Mouse (Mus musculus) limb, embryonic 11.5 days (tissue): ENCODE measurements around the gene Ehd4. TPM values are rescaled to one million over a fixed set of nuclear protein-coding genes. Genes with fewer than 3 reads are reported as not detected.
A peak's percentile ranks its signal among the peaks of the same experiment; 100 is the strongest.

Experiments
- ATAC-seq: fragments of 200-750 bp; cut with Nextera tagmentation; 2 replicates; pipeline ENCODE4 v1.8.0; 2017; ENCODE audit warnings: low read depth; ENCODE audit not compliant: insufficient number of reproducible peaks, low FRiP score, low TSS enrichment
- DNase-seq: peaks from one replicate; pipeline ENCODE4 v3.0.0-alpha.2; 2015; ENCODE audit warnings: low spot score
- H3K27ac ChIP-seq: fragments of 300-500 bp; sonication (generic); replicated peaks from 2 replicates; pipeline ENCODE4 v1.5.1; 2014; ENCODE audit warnings: low read depth, mild to moderate bottlenecking, low read length
- H3K27me3 ChIP-seq: fragments of 300-500 bp; sonication (generic); 2 replicates; pipeline ENCODE4 v1.6.1; 2014; ENCODE audit warnings: mild to moderate bottlenecking, low read length, mixed read lengths; ENCODE audit not compliant: control insufficient read depth, insufficient read depth
- H3K36me3 ChIP-seq: fragments of 300-500 bp; sonication (generic); 2 replicates; pipeline ENCODE4 v1.6.1; 2014; ENCODE audit warnings: mild to moderate bottlenecking, low read length, moderate library complexity, mixed read lengths; ENCODE audit not compliant: control insufficient read depth, insufficient read depth
- H3K4me1 ChIP-seq: fragments of 300-500 bp; sonication (generic); 2 replicates; pipeline ENCODE4 v1.6.1; 2014; ENCODE audit warnings: low read length, mixed read lengths; ENCODE audit not compliant: control insufficient read depth, insufficient read depth
- H3K4me2 ChIP-seq: fragments of 300-500 bp; sonication (generic); 2 replicates; pipeline ENCODE4 v1.6.1; 2014; ENCODE audit warnings: low read depth, mild to moderate bottlenecking, moderate library complexity; ENCODE audit not compliant: severe bottlenecking
- H3K4me3 ChIP-seq: fragments of 300-500 bp; sonication (generic); 2 replicates; pipeline ENCODE4 v1.5.1; 2014; ENCODE audit warnings: low read depth, low read length
- H3K9ac ChIP-seq: fragments of 300-500 bp; sonication (generic); 2 replicates; pipeline ENCODE4 v1.6.1; 2014; ENCODE audit warnings: mild to moderate bottlenecking, low read length
- H3K9me3 ChIP-seq: fragments of 300-500 bp; sonication (generic); 2 replicates; pipeline ENCODE4 v1.6.1; 2016; ENCODE audit warnings: low read length; ENCODE audit not compliant: control insufficient read depth
- WGBS: fragments of 180-500 bp; shearing (Covaris S2); extraction: QIAGEN DNeasy Blood & Tissue Kit; methylation state at CpG from one replicate; pipeline ENCODE4 v1.1.7; 2014; 5-methylcytosine and 5-hydroxymethylcytosine counted together
- polyA plus RNA-seq: library from polyadenylated mRNA; unstranded; fragments of >200 nt; fragmentation: Nextera tagmentation; extraction: Ambion mirVana; gene quantifications from 2 replicates; pipeline ENCODE4 v1.2.1, GENCODE M21; 2014

Ehd4 gene
- polyA plus RNA-seq, 1 experiment from 2014 or later = 13.2 TPM

GRCm38 (mm10) chr2:120126901-120127300, 27.5 kb downstream of the Ehd4 start:
- H3K36me3 ChIP-seq = no peaks in the 10 kb centered on the region
- WGBS = 92% methylated on average over 1 of the region's 1 CpGs

GRCm38 (mm10) chr2:120126408-120126807, 28.0 kb downstream of the Ehd4 start:
- H3K36me3 ChIP-seq = no peaks in the 10 kb centered on the region
- no peak overlapping the region for H3K9ac ChIP-seq
- no peak for ATAC-seq
- no peak overlapping the region for H3K27ac ChIP-seq
- DNase-seq = no peak
- WGBS = 86% methylated on average over 4 of the region's 4 CpGs
- no peaks in the 10 kb centered on the region for H3K27me3 ChIP-seq
- no peak overlapping the region for H3K4me2 ChIP-seq
- H3K4me3 ChIP-seq = no peak overlapping the region
- no peaks in the 10 kb centered on the region; the same call in 1 of the 2 replicates for H3K4me1 ChIP-seq
- no peaks in the 10 kb centered on the region for H3K9me3 ChIP-seq

More at GRCm38 (mm10) chr2:120126901-120127300, 27.5 kb downstream of the Ehd4 start:
- Histone ChIP-seq H3K27me3 (no peaks in the 10 kb centered on the region), H3K4me2 (no peak overlapping the region), H3K9me3 (no peaks in the 10 kb centered on the region), H3K4me1 (no peaks in the 10 kb centered on the region; the same call in 1 of the 2 replicates), H3K4me3 (no peak overlapping the region), H3K27ac (no peak overlapping the region), H3K9ac (no peak overlapping the region)
- ATAC-seq (no peak), DNase-seq (no peak)

GRCm38 (mm10) chr2:120125461-120125860, 28.9 kb downstream of the Ehd4 start:
- H3K4me1 ChIP-seq = no peaks in the 10 kb centered on the region; the same call in 1 of the 2 replicates
- H3K9ac ChIP-seq = no peak overlapping the region
- ATAC-seq (no peak), DNase-seq (no peak)
- no peaks in the 10 kb centered on the region for H3K36me3 ChIP-seq
- H3K9me3 ChIP-seq = no peaks in the 10 kb centered on the region
- no peak overlapping the region for H3K4me2 ChIP-seq
- H3K27me3 ChIP-seq = no peaks in the 10 kb centered on the region
- H3K27ac ChIP-seq = no peak overlapping the region
- no peak overlapping the region for H3K4me3 ChIP-seq
- 92% methylated on average over 1 of the region's 1 CpGs for WGBS

DNA sequence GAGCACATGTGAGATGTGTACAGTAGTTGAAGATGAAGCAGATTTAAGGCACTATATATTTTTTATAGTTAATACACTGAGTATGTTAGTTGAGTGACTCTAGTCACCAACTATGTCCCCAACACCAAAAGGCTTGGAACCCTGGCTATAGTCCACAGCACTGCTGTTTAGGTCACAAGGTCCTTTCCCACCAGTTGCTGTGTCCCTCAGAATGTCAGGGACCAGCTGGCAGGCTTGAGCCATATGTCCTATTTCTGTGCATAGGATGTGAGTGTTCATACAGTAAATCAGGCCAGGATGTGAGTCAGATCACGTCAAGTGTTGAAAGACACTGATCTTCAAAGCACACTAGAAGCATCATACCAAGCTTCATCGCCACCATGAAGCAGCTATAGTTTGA, 29.5 kb downstream of the Ehd4 start:
- H3K4me2 ChIP-seq = no peak overlapping the region
- no peaks in the 10 kb centered on the region for H3K36me3 ChIP-seq
- ATAC-seq (no peak), DNase-seq (no peak)
- H3K4me3 ChIP-seq = no peak overlapping the region
- no peaks in the 10 kb centered on the region for H3K9me3 ChIP-seq
- no peaks in the 10 kb centered on the region; the same call in 1 of the 2 replicates for H3K4me1 ChIP-seq
- H3K9ac ChIP-seq = no peak overlapping the region
- no peak overlapping the region for H3K27ac ChIP-seq
- no peaks in the 10 kb centered on the region for H3K27me3 ChIP-seq
- 88% methylated on average over 2 of the region's 2 CpGs for WGBS

- 26% methylated on average over 1 of the region's 1 CpGs for WGBS
- Histone ChIP-seq H3K4me2 (no peak overlapping the region), H3K4me1 (no peaks in the 10 kb centered on the region; the same call in 1 of the 2 replicates), H3K36me3 (no peaks in the 10 kb centered on the region), H3K9ac (no peak overlapping the region), H3K4me3 (no peak overlapping the region), H3K27ac (no peak overlapping the region), H3K9me3 (no peaks in the 10 kb centered on the region), H3K27me3 (no peaks in the 10 kb centered on the region)
- ATAC-seq (0 out of 2 replicates have a peak, but pooled peaks have one; percentile 35), DNase-seq (peak; percentile 33)
These were observed 30.3 kb downstream of the Ehd4 start for GRCm38 (mm10) chr2:120124096-120124495.

DNA sequence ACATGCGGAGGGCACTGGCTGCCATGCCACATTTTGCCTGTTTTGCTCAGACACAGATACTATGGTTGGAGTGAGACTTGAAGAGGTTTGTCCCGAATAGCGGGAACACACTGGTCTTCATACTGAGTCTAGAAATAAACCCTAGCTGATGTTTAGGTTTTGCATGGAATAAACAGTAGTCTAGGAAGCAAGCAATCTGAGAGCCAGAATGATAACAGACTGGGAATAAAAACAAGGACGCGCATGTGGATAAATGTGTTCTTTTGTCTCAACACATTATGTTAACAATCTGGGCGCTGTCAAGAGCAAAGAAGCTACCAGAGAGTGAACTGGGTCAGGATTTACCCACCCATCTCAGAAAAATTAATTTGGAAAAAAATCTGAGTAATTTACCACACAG, 31.4 kb downstream of the Ehd4 start:
- ATAC-seq (no peak), DNase-seq (no peak)
- Histone ChIP-seq H3K9me3 (no peaks in the 10 kb centered on the region), H3K4me3 (no peak overlapping the region), H3K36me3 (no peaks in the 10 kb centered on the region), H3K27ac (no peak overlapping the region), H3K9ac (no peak overlapping the region), H3K4me1 (no peaks in the 10 kb centered on the region; the same call in 1 of the 2 replicates), H3K27me3 (no peaks in the 10 kb centered on the region), H3K4me2 (no peak overlapping the region)
- 94% methylated on average over 6 of the region's 6 CpGs for WGBS

DNA sequence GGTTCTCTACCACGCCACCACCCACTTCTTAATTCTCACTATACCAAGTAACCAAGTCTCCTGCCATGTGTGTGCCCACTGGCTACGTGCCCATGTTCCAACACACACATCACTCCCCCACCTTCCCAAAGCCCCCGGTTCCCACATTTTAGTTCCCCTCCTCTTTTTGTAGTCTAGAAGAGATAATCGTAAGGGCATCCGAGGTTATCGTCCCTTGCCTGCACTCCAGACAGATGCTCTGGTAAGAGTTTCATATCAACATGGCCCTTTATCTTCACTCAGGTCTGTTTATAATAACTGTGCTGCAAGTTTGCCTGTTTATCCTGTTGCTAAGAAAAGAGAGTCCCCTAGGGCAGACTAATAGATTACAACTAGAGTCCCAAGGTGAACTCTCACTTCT, 37.1 kb downstream of the Ehd4 start:
- no peak overlapping the region for H3K27ac ChIP-seq
- WGBS = 96% methylated on average over 6 of the region's 6 CpGs
- DNase-seq = no peak

GRCm38 (mm10) chr2:120116362-120116761, 38.0 kb downstream of the Ehd4 start:
- no peaks in the 10 kb centered on the region for H3K9me3 ChIP-seq
- no peak overlapping the region for H3K9ac ChIP-seq
- WGBS = 73% methylated on average over 1 of the region's 1 CpGs
- DNase-seq (no peak), ATAC-seq (no peak)
- H3K27ac ChIP-seq = no peak overlapping the region
- H3K4me3 ChIP-seq = no peak overlapping the region
- no peaks in the 10 kb centered on the region for H3K36me3 ChIP-seq
- H3K4me1 ChIP-seq = no peaks in the 10 kb centered on the region
- H3K4me2 ChIP-seq = no peak overlapping the region
- no peaks in the 10 kb centered on the region for H3K27me3 ChIP-seq

More for the DNA sequence above, 37.1 kb downstream of the Ehd4 start:
- no peak overlapping the region for H3K4me2 ChIP-seq
- no peaks in the 10 kb centered on the region for H3K9me3 ChIP-seq
- ATAC-seq = no peak
- no peak overlapping the region for H3K4me3 ChIP-seq
- no peak overlapping the region for H3K9ac ChIP-seq
- H3K36me3 ChIP-seq = no peaks in the 10 kb centered on the region
- no peaks in the 10 kb centered on the region for H3K27me3 ChIP-seq
- no peaks in the 10 kb centered on the region for H3K4me1 ChIP-seq

DNA sequence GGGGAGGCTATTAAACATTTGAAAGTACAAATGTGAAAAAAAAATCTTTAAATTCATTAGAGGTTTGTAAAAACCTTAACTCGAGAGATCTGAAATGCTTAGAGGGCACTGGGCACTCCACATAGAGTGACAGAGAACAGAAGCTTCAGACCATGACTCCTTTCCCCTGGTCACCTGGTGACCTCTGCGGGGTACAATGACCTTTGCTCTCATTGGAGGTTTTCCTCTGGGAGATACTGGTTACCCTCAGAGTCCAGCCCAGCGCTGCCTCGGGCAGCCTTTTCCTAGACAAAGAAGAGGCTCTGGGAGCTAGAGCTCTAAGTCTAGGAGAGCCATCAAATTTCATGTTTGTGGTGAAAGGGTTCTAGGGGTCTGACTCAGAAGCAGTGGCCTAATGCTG, 39.4 kb downstream of the Ehd4 start:
- no peak overlapping the region for H3K4me2 ChIP-seq
- H3K4me1 ChIP-seq = no peaks in the 10 kb centered on the region
- no peak overlapping the region for H3K9ac ChIP-seq
- H3K27me3 ChIP-seq = no peaks in the 10 kb centered on the region
- no peaks in the 10 kb centered on the region for H3K9me3 ChIP-seq
- no peak for ATAC-seq
- no peak overlapping the region for H3K4me3 ChIP-seq
- 76% methylated on average over 4 of the region's 4 CpGs for WGBS
- DNase-seq = no peak
- H3K36me3 ChIP-seq = no peaks in the 10 kb centered on the region
- no peak overlapping the region for H3K27ac ChIP-seq
